Mouse (Mus musculus) megakaryocyte, embryonic 14.5 days (primary cell): ENCODE data around the gene Garnl3.

Experiments used
- FLI1 ChIP-seq: IDR thresholded peaks from 2 replicates; pipeline ENCODE4 v1.6.1; 2012; ENCODE audit warnings: low read length, inconsistent platforms, mixed read lengths
- GATA1 ChIP-seq: IDR thresholded peaks from 3 replicates; pipeline ENCODE4 v1.6.1; 2012; ENCODE audit warnings: mixed read lengths, low read length, inconsistent platforms, borderline replicate concordance

DNA sequence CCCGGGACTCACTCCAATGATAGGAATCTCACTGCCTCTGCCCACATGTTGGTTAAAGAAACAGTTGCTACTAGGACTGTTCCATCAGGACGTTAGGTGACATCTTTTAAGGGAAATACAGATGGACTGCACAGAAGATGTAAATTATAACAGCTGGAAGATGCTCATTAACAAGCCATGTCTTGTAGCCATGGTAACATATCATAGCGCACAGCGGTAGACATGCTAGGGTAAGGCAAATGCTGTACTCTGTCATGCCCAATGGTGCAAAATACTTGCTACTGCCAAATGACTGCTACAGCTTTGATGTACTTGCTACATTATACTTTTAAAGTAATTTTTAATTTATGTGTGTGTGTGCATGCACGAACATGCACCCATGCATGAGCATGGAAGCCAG, 154.3 kb downstream of the Garnl3 start:
- no peak for TF ChIP-seq GATA1
- no peak for TF ChIP-seq FLI1
